Mouse (Mus musculus): ENCODE results near the gene 2610301B20Rik.
"Not testable (repeated sequence)": the region's sequence is repeated elsewhere in the genome, so short reads cannot be mapped to it uniquely, and the experiment has no call there.

2610301B20Rik gene

DNA sequence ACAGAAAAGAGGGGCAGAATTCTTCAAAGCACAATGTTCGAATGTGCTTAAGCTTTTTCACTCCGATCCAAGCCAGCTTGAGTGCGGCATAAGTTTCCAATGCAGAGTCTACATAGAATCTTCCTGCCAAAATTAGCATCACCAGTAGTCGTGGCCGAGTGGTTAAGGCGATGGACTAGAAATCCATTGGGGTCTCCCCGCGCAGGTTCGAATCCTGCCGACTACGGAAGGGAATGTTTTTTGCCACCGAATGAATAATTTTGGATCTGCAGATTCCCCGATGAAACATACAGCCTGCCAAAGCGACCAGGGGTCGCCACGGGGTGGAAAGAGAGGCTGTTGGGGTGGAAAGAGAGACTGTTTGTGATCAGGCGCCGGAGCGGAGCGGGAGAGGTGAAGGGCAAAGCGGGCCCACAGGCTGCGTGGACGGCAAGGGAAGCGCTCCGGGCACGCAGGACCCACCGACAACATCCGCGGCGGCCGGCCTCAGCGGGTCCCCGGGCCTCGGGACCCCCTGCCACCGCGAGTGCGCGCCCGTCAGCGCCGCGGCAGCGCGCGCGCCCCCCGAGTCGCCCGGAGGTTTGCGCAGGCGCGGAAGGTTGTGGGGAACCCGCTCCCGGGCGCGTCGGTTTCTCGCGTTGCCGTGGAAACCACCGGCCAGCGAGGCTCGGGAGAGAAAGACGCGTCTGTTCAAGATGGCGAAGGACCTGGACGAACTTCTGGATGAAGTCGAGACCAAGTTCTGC, at the start of gene 2610301B20Rik:
Gene 2610301B20Rik, plus strand, starts transcription at position 579 of the 746 bp plus-strand sequence.
- DNase-seq (ENCODE audit: low spot score in 2 of 2), result peak; percentile 85 to 97

GRCm38 (mm10) chr4:10833273-10833672, 41.0 kb upstream of the 2610301B20Rik start:
- no peak for DNase-seq (ENCODE audit: low spot score in 2 of 2)

DNA sequence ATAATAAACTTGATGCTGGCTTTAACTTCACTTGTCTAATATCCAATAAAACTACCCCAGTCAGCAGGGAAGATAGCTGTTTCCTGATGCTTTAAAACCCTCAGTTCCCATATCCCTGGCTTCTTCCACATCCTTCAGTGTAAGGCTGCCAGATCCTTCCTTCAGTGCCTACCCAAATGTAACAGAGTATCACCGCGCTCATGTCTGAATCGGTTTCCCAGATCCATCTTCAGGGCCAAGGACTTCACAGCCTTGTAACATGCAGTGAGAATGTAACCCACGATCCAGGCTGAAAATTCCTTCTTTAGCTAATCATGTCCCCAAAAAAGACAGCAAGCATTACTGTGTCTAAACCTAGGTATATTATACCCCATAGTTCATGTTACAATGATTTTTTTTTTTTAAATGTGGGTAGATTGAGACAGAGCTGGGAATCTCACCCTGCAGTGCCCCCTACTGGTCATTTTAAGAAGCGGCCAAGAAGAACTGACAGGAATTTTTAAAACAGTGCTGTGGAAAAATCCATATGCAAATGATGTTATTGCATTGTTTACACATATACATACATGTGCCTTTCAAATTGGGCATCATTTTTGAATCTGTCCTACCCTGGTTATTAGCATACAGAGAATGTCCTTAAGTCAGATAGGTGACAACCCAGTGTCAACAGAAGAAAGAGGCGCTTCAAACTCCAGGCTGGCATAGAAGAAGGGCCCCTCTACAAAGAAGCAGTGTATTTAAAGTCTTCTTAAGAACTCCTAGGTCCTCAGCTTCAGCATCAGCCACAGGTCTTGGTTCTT, 38.8 kb upstream of the 2610301B20Rik start:
- DNase-seq (ENCODE audit: low spot score in 2 of 2), result peak in 1 of 2 experiments; percentile 28

DNA sequence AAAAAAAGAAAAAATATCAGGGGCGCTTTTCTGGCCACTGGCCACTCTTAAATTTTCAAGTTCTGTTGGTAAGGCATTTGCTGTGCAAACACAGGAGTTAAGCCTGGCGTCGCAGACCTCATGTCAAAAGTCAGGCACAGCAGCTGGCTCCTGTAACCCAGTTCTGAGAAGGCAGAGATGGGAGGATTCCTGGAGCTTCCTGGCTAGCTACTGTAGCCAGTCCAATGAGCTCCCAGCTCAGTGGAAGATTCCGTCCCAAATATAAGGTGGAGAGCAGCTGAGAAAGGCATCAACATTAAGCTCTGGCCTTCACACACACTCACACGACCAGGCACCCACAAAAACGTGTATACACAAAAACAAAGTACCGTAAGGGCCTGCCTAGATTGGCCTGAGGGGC, 28.4 kb upstream of the 2610301B20Rik start:
- DNase-seq (ENCODE audit: low spot score in 2 of 2), result no peak

DNA sequence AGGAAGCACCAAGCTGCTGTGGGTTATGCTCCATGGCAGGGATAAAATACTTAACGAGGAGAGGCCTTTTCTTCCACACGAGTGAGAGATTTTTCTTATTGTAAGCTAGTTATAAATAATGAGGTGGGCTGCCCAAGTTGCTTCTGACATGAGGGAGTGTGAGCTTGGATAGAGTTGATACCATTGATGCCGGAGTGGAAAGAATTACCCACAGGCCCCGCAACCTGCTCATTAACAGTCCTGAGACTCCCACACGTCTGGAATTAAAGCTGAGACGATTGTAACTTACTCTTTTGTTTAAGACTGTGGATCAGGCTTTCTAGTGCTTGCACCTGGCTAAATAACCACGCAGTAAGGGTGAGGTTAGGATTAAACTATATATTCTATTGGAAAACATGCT, 24.5 kb upstream of the 2610301B20Rik start:
- no peak for DNase-seq (ENCODE audit: low spot score in 2 of 2)

DNA sequence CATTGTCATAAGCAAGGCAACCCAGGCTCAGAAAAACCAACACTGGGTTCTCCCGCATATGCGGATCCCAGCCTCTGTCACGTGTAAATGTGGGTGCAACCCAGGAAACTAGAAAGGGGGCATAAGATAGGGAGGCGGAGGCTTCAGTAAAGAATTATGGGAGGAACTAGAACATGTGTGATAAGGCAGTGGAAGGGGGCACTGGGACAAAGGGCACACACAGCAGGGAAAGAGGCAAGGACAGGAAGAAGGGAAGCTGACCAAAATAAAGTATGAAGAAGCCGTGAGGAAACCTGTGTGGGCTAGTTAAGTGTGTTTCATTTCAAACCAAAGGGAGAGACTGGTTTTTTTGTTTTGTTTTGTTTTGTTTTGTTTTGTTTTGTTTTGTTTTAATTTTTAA, 23.3 kb upstream of the 2610301B20Rik start:
- no peak for DNase-seq (ENCODE audit: low spot score in 2 of 2)

GRCm38 (mm10) chr4:10859174-10859573, 15.1 kb upstream of the 2610301B20Rik start:
- DNase-seq (ENCODE audit: low spot score in 2 of 2), result no peak

GRCm38 (mm10) chr4:10859911-10860581, 14.3 kb upstream of the 2610301B20Rik start:
- DNase-seq (ENCODE audit: low spot score in 2 of 2), result peak; percentile 25 to 44

DNA sequence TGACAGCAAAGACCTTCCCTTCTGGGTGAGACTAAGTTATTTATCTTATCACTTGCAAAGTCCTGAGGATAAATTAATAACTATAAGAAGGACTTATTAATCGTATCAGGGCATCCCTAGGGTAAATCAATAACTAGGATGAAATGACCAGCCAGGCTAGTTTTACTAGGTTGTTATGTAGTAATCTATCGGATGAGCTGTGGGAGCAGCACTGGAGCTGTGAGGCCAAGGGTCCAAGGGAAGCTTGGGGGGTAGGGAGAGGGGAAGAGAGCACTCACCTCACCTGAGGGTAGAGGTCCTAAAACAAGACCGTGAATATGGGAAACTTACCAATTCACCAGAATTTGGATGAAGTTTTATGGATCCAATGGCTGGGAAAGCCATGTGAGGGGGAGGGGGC, 13.5 kb upstream of the 2610301B20Rik start:
- no peak for DNase-seq (ENCODE audit: low spot score in 2 of 2)

GRCm38 (mm10) chr4:10862882-10863281, 11.4 kb upstream of the 2610301B20Rik start:
- not testable (repeated sequence) for DNase-seq (ENCODE audit: low spot score in 2 of 2)

DNA sequence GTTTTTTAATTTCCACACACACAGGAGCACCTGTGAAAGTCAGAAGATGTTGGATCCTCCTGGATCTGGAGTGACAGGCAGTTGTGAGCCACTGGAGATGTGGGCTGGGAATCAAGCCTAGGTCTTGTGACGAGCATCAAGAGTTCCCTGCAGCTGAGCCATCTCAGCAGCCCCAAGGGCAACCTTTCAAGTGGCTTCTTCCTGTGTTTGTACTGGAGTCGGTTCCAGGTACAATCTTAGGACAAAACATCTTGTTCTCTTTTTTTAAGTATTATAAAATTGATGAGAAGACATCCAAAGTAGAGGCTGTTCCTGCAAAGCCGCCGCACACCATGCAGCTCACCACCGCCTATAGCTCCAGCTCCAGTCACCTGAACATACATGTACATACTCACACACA, 2.1 kb upstream of the 2610301B20Rik start:
- no peak for DNase-seq (ENCODE audit: low spot score in 2 of 2)

DNA sequence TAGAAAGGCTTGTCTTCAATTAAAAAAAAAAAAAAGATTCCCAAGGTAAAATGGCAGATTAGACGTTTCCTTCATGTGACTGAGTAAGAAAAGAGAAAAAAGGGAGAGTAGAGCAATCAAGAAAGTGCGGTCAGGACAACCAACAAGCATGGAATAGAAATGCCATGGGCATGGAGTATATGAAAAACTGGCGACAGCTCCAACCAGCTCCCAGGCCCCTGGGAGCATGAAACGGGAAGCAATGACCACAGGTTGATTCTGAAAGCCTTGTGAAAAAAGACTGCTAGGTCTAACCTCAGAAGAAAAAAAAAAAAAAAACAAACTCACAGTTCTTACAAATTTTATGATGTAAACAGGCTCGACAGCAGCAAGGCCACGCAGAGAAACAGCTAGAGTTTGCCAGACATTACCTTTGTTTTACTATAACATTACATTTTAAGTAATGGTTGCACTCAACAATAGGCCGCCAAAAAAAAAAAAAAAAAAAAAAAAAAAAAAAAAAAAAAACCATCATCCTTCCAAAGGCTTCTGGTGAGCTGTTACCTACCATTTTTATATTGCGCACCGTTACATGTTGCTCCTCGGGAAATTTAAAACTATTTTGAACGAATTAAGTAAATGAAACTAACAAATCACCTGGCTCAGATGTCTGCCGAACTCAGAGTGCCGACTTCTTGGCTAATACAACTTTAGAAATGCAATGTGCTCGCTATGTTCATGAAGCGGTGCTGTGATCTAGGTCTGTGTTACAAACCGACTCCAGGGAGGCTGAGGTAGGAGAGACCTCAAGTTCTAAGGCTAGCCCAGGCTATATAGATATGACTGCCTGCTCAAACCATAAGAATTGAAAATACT, 1.4 kb upstream of the 2610301B20Rik start:
- no peak for DNase-seq (ENCODE audit: low spot score in 2 of 2)

DNA sequence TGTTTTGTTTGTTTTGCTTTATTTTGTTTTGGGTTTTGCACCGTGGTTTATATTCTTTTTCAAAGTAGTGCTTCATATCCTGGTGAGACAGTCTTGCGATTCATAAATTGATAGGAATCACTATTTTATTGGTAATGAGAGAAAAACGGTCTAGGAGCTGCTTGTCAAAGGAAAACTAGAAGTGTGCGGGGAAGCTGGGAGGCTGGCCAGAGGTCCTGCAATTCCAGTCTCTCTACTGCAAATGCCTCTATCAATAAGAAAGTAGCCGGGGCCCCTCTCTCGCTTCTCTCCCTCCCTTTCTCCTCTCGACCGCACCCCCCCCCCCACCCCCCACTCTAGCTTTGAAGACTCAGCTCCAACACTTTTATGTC, 764 bp upstream of the 2610301B20Rik start:
- no peak for DNase-seq (ENCODE audit: low spot score in 2 of 2)

- peak; percentile 20 to 44 for DNase-seq (ENCODE audit: low spot score in 2 of 2)
These were observed 422 bp downstream of the 2610301B20Rik start for GRCm38 (mm10) chr4:10874718-10875121.

- DNase-seq (ENCODE audit: low spot score in 2 of 2), result peak in 1 of 2 experiments; percentile 27
These were observed 1.1 kb downstream of the 2610301B20Rik start for GRCm38 (mm10) chr4:10875407-10875806.

DNA sequence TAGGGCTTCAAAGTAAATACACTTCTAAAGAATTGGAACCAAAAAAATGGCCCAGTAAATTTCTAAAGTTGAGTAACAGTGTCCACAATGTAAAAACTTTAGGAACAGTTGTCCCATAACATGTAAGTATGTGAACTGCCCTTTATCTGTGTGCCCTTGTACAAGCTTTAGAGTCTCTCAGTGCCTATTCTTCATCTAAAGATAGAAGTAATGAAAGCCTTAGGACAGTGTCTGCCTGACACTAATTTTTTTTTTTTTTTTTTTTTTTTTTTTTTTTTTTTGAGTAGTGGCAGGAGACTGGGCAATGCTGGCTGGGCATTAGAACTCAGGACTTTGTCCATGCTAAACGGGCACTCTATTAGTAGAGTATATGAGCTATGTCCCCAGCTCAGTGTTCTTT, 2.8 kb downstream of the 2610301B20Rik start:
- no peak for DNase-seq (ENCODE audit: low spot score in 2 of 2)

DNA sequence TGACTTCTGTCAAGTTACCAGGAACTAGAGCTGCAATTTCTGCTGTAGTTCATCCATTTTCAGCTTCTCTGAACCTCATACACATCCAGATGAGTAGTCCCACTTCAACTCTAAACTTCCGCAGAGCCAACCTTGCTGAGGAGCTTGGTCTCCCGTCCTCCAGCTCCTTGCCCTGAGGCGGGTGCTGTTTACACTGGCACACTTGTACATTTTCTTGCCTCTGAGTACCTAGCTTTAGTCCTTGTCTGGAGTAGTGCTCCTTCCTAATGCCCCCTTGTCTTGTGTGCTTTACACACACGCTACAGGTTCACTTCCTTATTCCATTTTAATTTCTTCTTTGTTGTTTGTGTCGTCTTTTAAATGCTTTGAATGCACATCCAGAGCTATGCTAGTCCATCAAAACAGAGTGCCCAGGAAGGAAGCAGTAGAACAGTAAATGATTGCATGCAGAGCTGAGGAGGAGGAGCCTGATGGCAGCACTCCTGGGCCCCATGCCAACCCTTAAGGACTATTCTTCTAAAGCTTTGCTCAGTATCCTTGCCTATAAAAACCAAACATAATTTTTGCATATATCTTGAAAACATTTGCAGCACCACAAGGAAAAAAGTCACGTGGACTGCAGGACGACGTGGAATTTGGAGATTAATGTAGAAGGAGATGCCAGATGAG, 9.6 kb downstream of the 2610301B20Rik start:
- no peak for DNase-seq (ENCODE audit: low spot score in 2 of 2)

DNA sequence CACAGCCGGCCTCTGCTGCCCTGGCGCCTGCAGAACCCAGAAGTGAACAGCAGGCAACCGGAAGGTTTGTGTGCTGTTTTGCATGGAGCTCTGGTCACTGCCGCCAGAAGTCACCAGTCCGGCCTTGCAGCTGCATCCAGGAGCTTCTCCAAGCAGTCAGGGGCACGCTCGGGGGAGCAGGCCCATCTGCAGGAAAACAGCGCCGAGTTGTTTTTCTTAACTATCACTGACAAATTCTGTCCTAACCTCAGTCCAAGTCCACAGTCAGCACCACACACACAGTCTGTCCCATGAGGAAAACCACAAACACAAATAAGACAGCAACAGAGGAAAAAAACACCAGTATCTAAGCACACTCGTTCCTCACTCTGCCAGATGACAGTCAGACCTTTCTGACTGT, 14.5 kb downstream of the 2610301B20Rik start:
- DNase-seq (ENCODE audit: low spot score in 2 of 2), result no peak

DNA sequence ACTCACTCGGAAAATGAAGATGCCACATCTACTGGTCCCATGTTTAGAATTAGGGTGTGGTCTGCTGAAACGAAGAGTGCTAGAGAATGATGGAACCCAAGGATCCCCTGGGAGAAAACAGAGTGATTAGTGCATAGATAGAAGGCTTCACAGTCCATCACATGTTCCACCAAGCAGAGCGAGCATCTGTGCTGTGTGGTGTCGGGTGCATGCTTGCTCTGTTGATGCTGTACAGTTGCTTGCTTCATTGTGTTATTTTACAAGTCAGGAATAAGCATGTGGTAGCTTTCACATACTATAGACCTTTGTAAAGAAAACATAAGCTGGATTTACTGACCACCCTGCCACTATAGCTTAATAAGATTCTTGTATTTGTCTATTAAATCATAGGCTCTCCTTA, 22.0 kb downstream of the 2610301B20Rik start:
- DNase-seq (ENCODE audit: low spot score in 2 of 2), result no peak

GRCm38 (mm10) chr4:10896859-10897258, 22.6 kb downstream of the 2610301B20Rik start:
- DNase-seq (ENCODE audit: low spot score in 2 of 2), result no peak

- DNase-seq (ENCODE audit: low spot score in 2 of 2), result no peak
These were observed 31.0 kb downstream of the 2610301B20Rik start for GRCm38 (mm10) chr4:10905234-10905801.
